Comparison of ENCODE assay signal across 8 mouse cellular contexts in genomic region chrX:107402481-107402880, GRCm38 (mm10). TPM values are rescaled to one million over a fixed set of nuclear protein-coding genes. Genes with fewer than 3 reads are reported as not detected.
DNase-seq lines count a peak whose midpoint lies in the region; ATAC-seq and TF ChIP-seq lines count a peak whose summit lies in the region.

No protein-coding gene starts in this region.

- H3K27ac ChIP-seq in forebrain, embryonic 12.5 days, result no peak overlapping the region
- H3K27ac ChIP-seq in kidney, postnatal 0 days, result no peak overlapping the region
- no peak overlapping the region for H3K27ac ChIP-seq in midbrain, embryonic 11.5 days (ENCODE audit: low read depth, low read length)

- 28% methylated on average over 18 of the region's 18 CpGs for WGBS in forebrain, embryonic 12.5 days
- 38% methylated on average over 18 of the region's 18 CpGs for WGBS in kidney, postnatal 0 days
- 25% methylated on average over 18 of the region's 18 CpGs for WGBS in midbrain, embryonic 11.5 days

- peak overlapping the region; percentile 60 for H3K4me2 ChIP-seq in forebrain, embryonic 12.5 days
- H3K4me2 ChIP-seq in kidney, postnatal 0 days (ENCODE audit: low read length), result peak overlapping the region; percentile 58
- peak overlapping the region; percentile 52 for H3K4me2 ChIP-seq in midbrain, embryonic 11.5 days

- H3K4me3 ChIP-seq in erythroblast, embryonic 14.5 days (replicated peaks), result peak overlapping the region; percentile 58
- peak overlapping the region; percentile 46 for H3K4me3 ChIP-seq in forebrain, embryonic 12.5 days (replicated peaks)
- H3K4me3 ChIP-seq in kidney, postnatal 0 days (replicated peaks; ENCODE audit: low read depth, low read length), result peak overlapping the region; percentile 43
- peak overlapping the region; percentile 44 for H3K4me3 ChIP-seq in midbrain, embryonic 11.5 days (ENCODE audit: low read depth, low read length)

- H3K4me1 ChIP-seq in erythroblast, embryonic 14.5 days (ENCODE audit: control insufficient read depth), result peaks cover 3% of the 10 kb centered on the region
- H3K4me1 ChIP-seq in forebrain, embryonic 12.5 days, result no peaks in the 10 kb centered on the region; the same call in 1 of the 2 replicates
- H3K4me1 ChIP-seq in kidney, postnatal 0 days (replicated peaks; ENCODE audit: insufficient read depth, low read length), result no peaks in the 10 kb centered on the region
- no peaks in the 10 kb centered on the region for H3K4me1 ChIP-seq in midbrain, embryonic 11.5 days (ENCODE audit: control insufficient read depth, insufficient read depth, low read length)

- DNase-seq in kidney, postnatal 0 days (ENCODE audit: low spot score), result no peak
- DNase-seq in midbrain, embryonic 11.5 days (ENCODE audit: low spot score, missing footprints), result peak; percentile 88
- DNase-seq in adipocyte (ENCODE audit: low spot score), result no peak
- no peak for DNase-seq in urinary bladder, adult 2 months (ENCODE audit: low spot score)

- H3K27me3 ChIP-seq in erythroblast, embryonic 14.5 days (ENCODE audit: control insufficient read depth), result no peaks in the 10 kb centered on the region
- H3K27me3 ChIP-seq in forebrain, embryonic 12.5 days, result 0 out of 2 replicates have a peak, but pooled peaks cover 3% of the 10 kb centered on the region
- no peaks in the 10 kb centered on the region for H3K27me3 ChIP-seq in kidney, postnatal 0 days (ENCODE audit: insufficient read depth, low read length)
- no peaks in the 10 kb centered on the region; the same call in 1 of the 2 replicates for H3K27me3 ChIP-seq in midbrain, embryonic 11.5 days (ENCODE audit: control insufficient read depth, insufficient read depth, low read length)

- ATAC-seq in erythroblast, adult 5-6 weeks (replicated peaks; ENCODE audit: low FRiP score, poor library complexity, severe bottlenecking), result no peak
- peak; percentile 35 for ATAC-seq in CD4-positive, CD25-positive, alpha-beta regulatory T cell, adult 4 months
- peak; percentile 45; the same call in 1 of the 2 replicates for ATAC-seq in forebrain, embryonic 12.5 days (ENCODE audit: low FRiP score)
- ATAC-seq in kidney, postnatal 0 days (replicated peaks; ENCODE audit: low FRiP score, low read depth), result no peak
- peak; percentile 11; the same call in 1 of the 2 replicates for ATAC-seq in midbrain, embryonic 11.5 days (ENCODE audit: low FRiP score)

- no peaks in the 10 kb centered on the region for H3K9me3 ChIP-seq in erythroblast, embryonic 14.5 days (ENCODE audit: control insufficient read depth, low read length)
- no peaks in the 10 kb centered on the region for H3K9me3 ChIP-seq in forebrain, embryonic 12.5 days
- no peaks in the 10 kb centered on the region for H3K9me3 ChIP-seq in kidney, postnatal 0 days (replicated peaks; ENCODE audit: low read length)
- H3K9me3 ChIP-seq in midbrain, embryonic 11.5 days (ENCODE audit: control insufficient read depth, low read length), result no peaks in the 10 kb centered on the region

- H3K9ac ChIP-seq in forebrain, embryonic 12.5 days, result no peak overlapping the region
- peak overlapping the region; percentile 44; the same call in 1 of the 2 replicates for H3K9ac ChIP-seq in kidney, postnatal 0 days (ENCODE audit: low read depth, low read length)
- peak overlapping the region; percentile 51 for H3K9ac ChIP-seq in midbrain, embryonic 11.5 days (ENCODE audit: low read length)

- no peaks in the 10 kb centered on the region for H3K36me3 ChIP-seq in erythroblast, embryonic 14.5 days (ENCODE audit: control insufficient read depth)
- no peaks in the 10 kb centered on the region for H3K36me3 ChIP-seq in forebrain, embryonic 12.5 days (replicated peaks)
- H3K36me3 ChIP-seq in kidney, postnatal 0 days (ENCODE audit: insufficient read depth, low read length), result no peaks in the 10 kb centered on the region
- H3K36me3 ChIP-seq in midbrain, embryonic 11.5 days (ENCODE audit: control insufficient read depth, insufficient read depth, low read length), result no peaks in the 10 kb centered on the region

- no peak for TF ChIP-seq CTCF in kidney, postnatal 0 days (IDR thresholded peaks at IDR 0.05; ENCODE audit: low read depth)

RNA-seq across cellular contexts. Expression of gene Itm2a, which starts 0.7 kb away (rescaled TPM):
- polyA plus RNA-seq in erythroblast, embryonic 14.5 days (2012), result not detected in 2 replicates
- not detected in 2 replicates for total RNA-seq in erythroblast, adult 5-6 weeks (2015; ENCODE audit: low replicate concordance)
- total RNA-seq in erythroblast, adult 5-6 weeks (2017; ENCODE audit: low replicate concordance), result not detected in 2 replicates
- polyA plus RNA-seq in CD4-positive, CD25-positive, alpha-beta regulatory T cell, adult 4 months (2017; shearing (Covaris generic)), result 100 to 1,000 TPM; 116 to 131 TPM
- polyA plus RNA-seq in forebrain, embryonic 12.5 days (2016; fragmentation: Nextera tagmentation; extraction: Ambion mirVana), result 106 and 110 TPM in 2 replicates
- polyA plus RNA-seq in kidney, postnatal 0 days (2015; fragmentation: Nextera tagmentation; extraction: Ambion mirVana), result 139 and 142 TPM in 2 replicates
- 161 and 195 TPM in 2 replicates for polyA plus RNA-seq in midbrain, embryonic 11.5 days (2014; fragmentation: Nextera tagmentation; extraction: Ambion mirVana)
- polyA plus RNA-seq in urinary bladder, adult 2 months (2012; rRNA removed), result 103 and 107 TPM in 2 replicates

Comparison
In these comparisons a context has a peak if more than half of its experiments do, and no peak if none do; other contexts are left out.
1. ATAC-seq: peak in CD4-positive, CD25-positive, alpha-beta regulatory T cell, adult 4 months (single experiment), forebrain, embryonic 12.5 days (single experiment) and midbrain, embryonic 11.5 days (single experiment); none in erythroblast, adult 5-6 weeks (single experiment) and kidney, postnatal 0 days (single experiment).
2. RNA of gene Itm2a, which starts 0.7 kb away (polyA plus RNA-seq): 161 to 195 TPM in midbrain, embryonic 11.5 days, 139 to 142 TPM in kidney, postnatal 0 days, 116 to 131 TPM in CD4-positive, CD25-positive, alpha-beta regulatory T cell, adult 4 months, 106 to 110 TPM in forebrain, embryonic 12.5 days and 103 to 107 TPM in urinary bladder, adult 2 months; not detected in erythroblast, embryonic 14.5 days; every median in the first group is over 100 times any median in the second.
3. Peak in every context shown above with its lines, with median percentiles within 50 percentile points of each other: H3K4me3 ChIP-seq and H3K4me2 ChIP-seq.